Mouse (Mus musculus): ENCODE data around the gene Tmem212.

DNA sequence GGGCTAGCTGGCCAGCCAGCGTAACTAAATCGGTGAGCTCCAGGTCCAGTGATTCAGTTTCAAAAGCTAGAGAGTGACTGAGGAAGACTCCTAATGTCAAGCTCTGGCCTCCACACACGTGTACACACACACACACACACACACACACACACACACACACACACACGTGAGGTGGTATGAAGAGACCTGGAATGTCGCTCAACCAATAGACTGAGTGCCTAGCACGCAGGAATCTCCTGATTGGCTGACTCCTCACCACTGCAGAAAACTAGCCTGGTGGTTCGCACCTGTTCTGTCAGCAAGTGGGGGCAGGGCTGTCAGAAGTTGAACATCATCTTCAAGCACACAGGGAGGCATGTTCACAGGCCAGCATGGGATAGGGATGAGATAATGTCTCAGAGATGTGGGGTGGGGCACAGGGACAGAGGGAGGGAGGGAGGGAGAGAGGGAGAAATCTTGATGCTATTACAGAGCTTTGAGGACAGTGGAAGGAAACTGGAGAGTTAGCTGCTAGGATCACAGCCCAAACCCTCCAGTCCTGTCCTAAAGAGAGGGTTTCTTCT is 10.6 kb upstream of the Tmem212 start:
- no peak for TF ChIP-seq CTCF (IDR thresholded peaks at IDR 0.05; ENCODE audit: borderline replicate concordance, control insufficient read depth, extremely low read depth, insufficient read depth, low read length, poor library complexity)
- no peak for TF ChIP-seq POLR2A (IDR thresholded peaks at IDR 0.05; ENCODE audit: control insufficient read depth, extremely low read depth, insufficient read depth, low read length, poor library complexity)

Data from thymus, adult 2 months (tissue).